Mouse (Mus musculus) kidney, adult 9 months (tissue): ENCODE results near the gene Ciao2a.
A peak's percentile ranks its signal among the peaks of the same experiment; 100 is the strongest.

Source experiments
- DNase-seq: peaks from one replicate; pipeline ENCODE4 v3.0.0; 2022

Gene Ciao2a

GRCm38 (mm10) chr9:66126456-66127192 lies at the start of gene Ciao2a, which contains the start of gene Snx1:
Gene Ciao2a, plus strand, starts transcription at chr9:66126611.
Gene Snx1, minus strand, starts transcription at chr9:66126587.
- DNase-seq, result peak; percentile 98

GRCm38 (mm10) chr9:66078072-66078471 lies 48.3 kb upstream of the Ciao2a start:
- no peak for DNase-seq

GRCm38 (mm10) chr9:66078493-66078892 lies 47.9 kb upstream of the Ciao2a start:
- DNase-seq, result no peak

GRCm38 (mm10) chr9:66080804-66081459 lies 45.5 kb upstream of the Ciao2a start:
- no peak for DNase-seq

GRCm38 (mm10) chr9:66081999-66082398 lies 44.4 kb upstream of the Ciao2a start:
- no peak for DNase-seq

- no peak for DNase-seq
Observed at GRCm38 (mm10) chr9:66084171-66084570, 42.2 kb upstream of the Ciao2a start.

- DNase-seq, result no peak
Observed at GRCm38 (mm10) chr9:66087062-66087461, 39.3 kb upstream of the Ciao2a start.

- DNase-seq, result peak; percentile 68
Observed at GRCm38 (mm10) chr9:66088411-66088810, 38.0 kb upstream of the Ciao2a start.

- DNase-seq, result no peak
Observed at GRCm38 (mm10) chr9:66090593-66091244, 35.7 kb upstream of the Ciao2a start.

GRCm38 (mm10) chr9:66091327-66092231 lies 34.8 kb upstream of the Ciao2a start:
- no peak for DNase-seq

GRCm38 (mm10) chr9:66092664-66093063 lies 33.7 kb upstream of the Ciao2a start:
- no peak for DNase-seq

GRCm38 (mm10) chr9:66101577-66101976 lies 24.8 kb upstream of the Ciao2a start:
- no peak for DNase-seq

GRCm38 (mm10) chr9:66102668-66103067 lies 23.7 kb upstream of the Ciao2a start:
- DNase-seq, result no peak

GRCm38 (mm10) chr9:66104601-66105000 lies 21.8 kb upstream of the Ciao2a start:
- peak; percentile 57 for DNase-seq

GRCm38 (mm10) chr9:66105168-66105567 lies 21.2 kb upstream of the Ciao2a start:
- DNase-seq, result peak; percentile 81

GRCm38 (mm10) chr9:66109574-66109973 lies 16.8 kb upstream of the Ciao2a start:
- DNase-seq, result peak; percentile 83

GRCm38 (mm10) chr9:66110126-66110525 lies 16.3 kb upstream of the Ciao2a start:
- DNase-seq, result no peak

- DNase-seq, result peak; percentile 88
Observed at GRCm38 (mm10) chr9:66110611-66111379, 15.6 kb upstream of the Ciao2a start.

- DNase-seq, result no peak
Observed at GRCm38 (mm10) chr9:66114341-66114740, 12.1 kb upstream of the Ciao2a start.

- no peak for DNase-seq
Observed at GRCm38 (mm10) chr9:66116890-66117289, 9.5 kb upstream of the Ciao2a start.

GRCm38 (mm10) chr9:66119498-66119897 lies 6.9 kb upstream of the Ciao2a start:
- no peak for DNase-seq

- no peak for DNase-seq
Observed at GRCm38 (mm10) chr9:66120106-66120505, 6.3 kb upstream of the Ciao2a start.
